Mouse (Mus musculus): ENCODE data around the gene Mrpl43.

- TF ChIP-seq CTCF (IDR thresholded peaks at IDR 0.05; ENCODE audit: control insufficient read depth, insufficient read depth, insufficient replicate concordance, low read depth, low read length) (no peak), POLR2A (IDR thresholded peaks at IDR 0.05; ENCODE audit: control insufficient read depth, low read depth, low read length) (no peak)
These were observed 8.2 kb upstream of the Mrpl43 start, which contains the start of gene Lzts2 for GRCm38 (mm10) chr19:45014335-45014971.
